Mouse (Mus musculus) kidney, postnatal 14 days (tissue): ENCODE measurements around the gene Phf20.
A peak's percentile ranks its signal among the peaks of the same experiment; 100 is the strongest.

Experiments
- DNase-seq: peaks from one replicate; pipeline ENCODE4 v3.0.0; 2022; ENCODE audit warnings: mixed read lengths

Gene Phf20

GRCm38 (mm10) chr2:156318491-156318890 is 122.2 kb downstream of the Phf20 start:
- no peak for DNase-seq

DNA sequence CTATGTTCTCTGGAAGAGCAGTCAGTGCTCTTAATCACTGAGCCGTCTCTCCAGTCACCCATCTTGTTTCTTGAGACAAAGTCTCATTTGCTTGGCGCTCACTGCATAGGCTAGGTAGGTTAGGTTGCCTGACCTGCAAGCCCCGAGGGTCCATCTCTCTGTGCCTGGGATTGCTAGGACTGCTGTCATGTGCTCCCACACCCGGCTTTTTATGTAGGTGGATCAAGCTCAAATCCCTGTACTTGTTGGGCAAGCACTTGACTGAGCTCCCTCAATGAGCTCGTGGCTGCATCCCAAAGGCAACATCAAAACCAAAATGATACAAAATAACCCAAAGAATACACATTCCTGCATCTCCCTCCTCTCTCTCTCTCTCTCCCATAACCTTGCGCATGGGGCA is 125.3 kb downstream of the Phf20 start:
- DNase-seq, result no peak

- DNase-seq, result peak; percentile 32
Observed at GRCm38 (mm10) chr2:156324116-156324588, 127.9 kb downstream of the Phf20 start.

GRCm38 (mm10) chr2:156324681-156325080 is 128.4 kb downstream of the Phf20 start:
- DNase-seq, result peak; percentile 63

GRCm38 (mm10) chr2:156330681-156331080 is 134.4 kb downstream of the Phf20 start:
- DNase-seq, result no peak

DNA sequence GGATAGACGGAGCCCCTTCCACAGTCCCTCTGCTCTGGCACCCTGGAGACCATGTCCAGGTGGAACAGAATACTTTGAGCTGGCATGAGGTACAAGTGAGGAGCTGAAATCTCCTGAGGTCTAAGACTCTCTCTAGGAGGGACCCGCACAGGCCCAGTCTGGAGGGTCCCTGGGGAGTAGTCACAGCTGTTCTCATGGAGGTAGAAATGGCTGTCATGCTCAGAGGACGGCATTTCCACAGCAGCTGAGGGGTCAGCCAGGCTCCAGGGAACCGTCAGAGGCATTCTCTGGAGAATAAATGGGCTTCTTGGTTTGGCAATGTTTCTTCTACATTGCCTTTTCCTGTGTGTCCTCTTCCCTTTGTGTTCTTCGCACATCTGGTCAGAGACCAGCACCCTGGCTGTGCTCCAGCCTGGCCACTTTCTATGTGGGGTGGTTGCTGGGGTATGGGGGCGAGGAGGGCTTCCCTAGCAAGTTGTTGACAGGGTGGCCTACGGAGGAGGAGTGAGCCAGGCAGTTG is 135.2 kb downstream of the Phf20 start:
- DNase-seq, result no peak

- DNase-seq, result no peak
Observed at GRCm38 (mm10) chr2:156340078-156340477, 143.8 kb downstream of the Phf20 start.

DNA sequence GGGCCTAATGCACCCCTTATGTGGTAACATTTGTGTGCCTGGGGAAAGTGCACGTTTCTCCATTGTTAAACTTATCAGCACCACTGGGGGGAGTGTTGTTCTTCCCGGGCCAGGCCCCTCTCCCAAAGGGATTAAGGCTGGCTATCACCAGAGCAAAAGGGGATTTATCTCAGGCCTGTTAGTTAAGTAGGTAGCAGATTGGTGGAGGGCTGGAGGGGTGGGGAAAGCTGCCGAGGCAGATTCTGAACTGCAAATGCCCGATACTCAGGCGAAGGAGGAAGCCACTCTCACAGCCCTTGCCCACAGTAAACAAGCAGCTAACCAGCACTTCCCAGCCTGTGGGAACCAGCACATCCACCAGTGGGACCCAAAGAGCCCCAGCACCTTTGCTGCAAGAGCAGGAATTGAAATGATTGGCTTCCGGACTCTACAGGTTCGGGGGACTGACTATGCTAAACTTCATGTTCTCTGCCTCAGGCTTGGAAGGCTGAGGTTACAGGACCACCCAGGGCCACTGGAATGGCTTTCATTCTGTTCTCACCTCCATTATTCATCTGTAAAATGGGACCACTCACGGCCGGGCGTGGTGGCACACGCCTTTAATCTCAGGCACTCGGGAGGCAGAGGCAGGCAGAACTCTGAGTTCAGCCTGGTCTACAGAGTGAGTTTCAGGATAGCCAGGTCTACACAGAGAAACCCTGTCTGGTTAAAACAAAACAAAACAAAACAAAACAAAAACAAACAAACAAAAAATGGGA is 148.7 kb downstream of the Phf20 start:
- peak; percentile 56 for DNase-seq

DNA sequence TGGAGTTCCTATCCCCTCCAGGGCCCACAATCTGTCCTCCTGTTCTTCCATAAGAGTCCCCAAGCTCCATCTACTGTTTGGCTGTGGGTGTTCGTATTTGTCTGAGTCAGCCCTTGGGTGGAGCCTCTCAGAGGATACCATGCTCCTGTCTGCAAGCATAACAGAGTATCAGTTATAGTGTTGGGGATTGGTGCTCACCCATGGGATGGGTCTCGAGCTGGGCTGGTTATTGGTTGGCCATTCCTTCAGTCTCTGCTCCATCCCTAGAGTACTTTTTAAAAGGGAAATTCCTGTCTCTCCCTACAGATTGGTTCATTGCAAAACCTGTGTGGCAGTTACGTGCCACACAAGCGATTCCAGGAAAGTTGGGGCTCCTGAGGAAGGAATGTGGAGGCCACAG is 152.5 kb downstream of the Phf20 start:
- DNase-seq, result no peak

DNA sequence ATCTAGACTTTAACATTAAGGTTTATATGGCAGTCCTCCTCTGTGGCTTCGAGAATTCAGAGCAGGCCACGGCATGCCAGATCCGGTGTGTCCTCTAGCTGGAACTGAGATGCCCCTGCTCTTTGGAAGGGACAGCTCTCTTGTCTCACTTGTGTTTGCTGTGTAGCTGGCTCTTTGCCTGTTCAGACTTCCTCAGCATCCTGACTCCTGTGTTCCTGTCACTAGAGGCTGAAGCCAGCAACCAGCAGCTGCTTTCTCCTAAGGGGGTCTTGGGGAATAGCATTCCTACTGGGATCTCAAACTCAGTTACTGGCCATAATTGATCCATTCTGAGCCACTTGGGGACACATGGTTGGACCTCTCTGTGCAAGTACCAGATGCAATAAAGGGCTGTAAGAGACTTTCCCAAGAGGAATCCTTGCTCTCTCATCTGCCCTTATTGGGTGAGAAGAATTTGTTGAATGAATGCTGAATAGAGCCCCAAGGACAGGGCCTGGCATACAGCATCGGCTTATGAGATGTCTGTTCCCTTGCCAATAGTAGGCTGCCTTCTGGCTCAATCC is 153.1 kb downstream of the Phf20 start:
- no peak for DNase-seq

- DNase-seq, result no peak
Observed at GRCm38 (mm10) chr2:156351243-156351642, 155.0 kb downstream of the Phf20 start.

DNA sequence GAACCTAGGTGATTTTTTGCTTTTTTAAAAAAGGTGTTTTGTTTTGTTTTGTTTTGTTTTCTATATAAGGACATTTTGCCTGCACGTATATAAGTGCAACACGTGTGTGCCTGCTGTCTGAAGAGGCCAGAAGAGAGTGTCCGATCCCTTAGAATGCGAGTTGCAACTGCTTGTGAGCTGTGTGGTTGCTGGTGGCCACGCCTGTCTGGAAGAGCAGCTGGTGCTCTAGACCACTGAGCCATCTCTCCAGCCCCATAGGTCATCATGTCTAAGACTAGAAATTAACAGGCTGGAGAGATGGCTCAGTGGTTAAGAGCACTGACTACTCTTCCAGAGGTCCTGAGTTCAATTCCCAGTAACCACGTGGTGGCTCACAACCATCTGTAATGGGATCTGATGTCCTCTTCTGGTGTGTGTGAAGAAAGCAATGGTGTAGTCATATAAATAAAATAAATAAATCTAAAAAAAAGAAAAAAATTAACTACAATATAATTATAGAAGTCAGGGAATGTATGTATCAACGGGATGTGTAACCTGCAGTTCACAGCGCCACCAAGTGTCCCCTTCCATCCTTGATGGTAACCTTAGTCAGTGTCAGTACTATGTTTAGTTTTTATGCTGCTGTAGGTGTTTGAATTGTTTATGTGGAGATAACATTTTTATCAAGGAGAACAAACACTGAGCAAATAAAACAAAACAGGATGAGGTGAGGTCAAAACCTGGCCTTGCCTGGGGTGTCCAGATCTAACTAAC is 156.3 kb downstream of the Phf20 start:
- no peak for DNase-seq

DNA sequence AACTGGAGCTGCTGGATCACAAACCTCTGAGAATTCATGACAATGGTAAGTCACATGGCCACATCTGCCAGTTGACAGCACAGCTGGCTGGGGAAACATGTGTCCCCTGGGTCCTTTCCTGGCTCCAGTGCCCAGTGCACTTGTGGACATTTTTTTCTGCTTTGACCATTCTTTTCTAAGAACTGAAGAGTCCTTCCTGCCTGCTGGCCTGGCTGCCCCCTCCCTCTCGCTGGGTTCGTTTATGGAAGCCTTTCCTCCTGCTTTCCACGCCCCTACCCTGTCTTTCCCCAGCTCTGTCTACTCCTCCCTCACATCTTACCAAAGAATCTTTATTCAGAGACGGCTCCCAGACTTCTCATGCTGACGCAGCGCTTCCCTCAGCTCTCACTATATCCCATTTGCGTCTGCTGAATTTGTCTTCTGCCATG is 157.0 kb downstream of the Phf20 start:
- DNase-seq, result peak; percentile 55

GRCm38 (mm10) chr2:156356031-156356430 is 159.8 kb downstream of the Phf20 start:
- DNase-seq, result peak; percentile 86
